Mouse (Mus musculus): ENCODE results near the gene Kcnj12. TPM values are rescaled to one million over a fixed set of nuclear protein-coding genes. Genes with fewer than 3 reads are reported as not detected.

Kcnj12 gene
- total RNA-seq (2021), result 1 to 10 TPM; 6.4 to 7.0 TPM

DNA sequence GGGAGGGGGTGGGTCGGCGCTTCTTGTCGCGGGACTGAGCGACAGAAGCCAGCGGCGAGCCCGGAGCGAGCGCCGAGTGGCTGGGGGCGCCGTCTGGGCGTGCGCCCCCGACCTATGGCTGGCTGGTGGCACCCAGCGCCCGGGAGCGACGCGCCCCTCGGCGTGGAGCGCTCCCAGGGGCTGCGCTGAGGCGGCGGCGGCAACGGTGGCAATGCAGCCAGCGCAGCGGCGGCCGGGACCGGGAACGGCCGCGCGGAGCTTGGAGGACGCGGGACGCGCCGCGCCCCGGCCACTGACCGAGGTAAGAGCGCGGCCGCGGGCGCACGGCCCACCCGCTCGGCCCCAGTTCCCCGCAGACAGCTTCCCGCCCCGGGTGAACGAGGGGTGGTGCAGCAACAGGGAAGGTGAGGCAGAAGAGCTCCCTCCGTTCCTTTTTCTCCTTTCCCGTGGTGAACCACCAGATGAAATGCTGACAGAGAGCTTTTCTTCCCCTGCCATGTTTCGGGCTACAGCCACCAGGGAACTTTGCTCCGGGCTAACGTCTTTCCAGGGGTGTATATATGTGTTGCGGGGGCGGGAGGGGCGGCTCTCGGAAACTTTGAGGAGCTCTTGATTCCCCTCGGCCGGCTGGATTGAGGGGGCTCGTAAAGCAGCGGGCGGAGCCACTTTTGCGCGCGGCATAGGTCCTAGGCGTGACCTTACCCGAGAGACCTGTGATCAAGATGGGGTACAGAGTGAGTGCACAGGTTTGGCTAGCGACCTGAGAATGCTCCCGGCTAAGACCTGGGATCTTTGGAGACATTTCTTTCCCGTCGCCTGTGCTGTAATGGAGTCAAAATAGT, at the start of gene Kcnj12:
Kcnj12 (plus strand) TSS at position 15 of the 842 bp plus-strand sequence.
- DNase-seq (ENCODE audit: extremely low spot score in 1 of 2, low spot score in 1 of 2), result peak in 1 of 2 experiments; percentile 27

DNA sequence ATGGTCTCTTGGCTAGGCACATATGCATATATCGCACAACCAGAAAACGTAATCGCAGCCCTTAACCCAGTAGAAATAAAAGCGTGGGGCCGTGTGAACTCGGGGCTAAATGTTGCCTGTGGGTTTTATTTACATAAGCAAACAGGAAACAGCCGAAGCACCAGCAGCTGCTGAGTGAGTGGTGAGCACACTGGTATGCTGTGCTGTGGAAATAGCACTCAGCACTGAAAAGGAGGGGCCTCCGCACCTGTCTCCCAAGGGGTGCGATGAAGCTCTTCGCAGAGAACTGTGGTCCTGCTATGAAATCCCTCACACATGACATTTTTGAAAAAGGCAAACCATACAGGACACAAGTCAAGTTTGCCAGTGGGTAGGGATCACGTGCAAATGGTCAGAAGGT, 47.3 kb upstream of the Kcnj12 start:
- DNase-seq (ENCODE audit: extremely low spot score in 1 of 2, low spot score in 1 of 2), result no peak

- no peak for DNase-seq (ENCODE audit: extremely low spot score in 1 of 2, low spot score in 1 of 2)
Measured at GRCm38 (mm10) chr11:60976234-60976633, 46.1 kb upstream of the Kcnj12 start.

- no peak for DNase-seq (ENCODE audit: extremely low spot score in 1 of 2, low spot score in 1 of 2)
Measured at GRCm38 (mm10) chr11:60976742-60977141, 45.6 kb upstream of the Kcnj12 start.

DNA sequence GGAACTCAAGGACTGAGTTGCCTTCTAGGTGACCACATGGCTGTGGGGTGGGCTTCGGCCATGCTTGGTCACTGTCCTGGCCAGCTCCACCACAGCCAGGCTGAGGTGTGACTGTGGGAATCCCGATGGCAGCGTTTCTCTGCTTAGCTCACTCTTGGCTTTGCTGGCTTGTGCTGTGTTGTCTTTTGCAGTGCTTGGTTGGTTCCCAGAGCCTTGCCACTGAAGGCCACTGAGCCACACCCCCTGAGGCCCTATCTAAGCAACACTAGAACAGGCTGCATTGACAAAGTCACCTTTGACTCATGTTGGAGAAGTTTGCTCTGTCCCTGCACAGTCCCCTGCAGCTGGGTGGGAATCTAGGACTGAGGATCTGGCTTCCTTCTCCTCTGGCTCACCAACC, 45.2 kb upstream of the Kcnj12 start:
- DNase-seq (ENCODE audit: extremely low spot score in 1 of 2, low spot score in 1 of 2), result no peak

DNA sequence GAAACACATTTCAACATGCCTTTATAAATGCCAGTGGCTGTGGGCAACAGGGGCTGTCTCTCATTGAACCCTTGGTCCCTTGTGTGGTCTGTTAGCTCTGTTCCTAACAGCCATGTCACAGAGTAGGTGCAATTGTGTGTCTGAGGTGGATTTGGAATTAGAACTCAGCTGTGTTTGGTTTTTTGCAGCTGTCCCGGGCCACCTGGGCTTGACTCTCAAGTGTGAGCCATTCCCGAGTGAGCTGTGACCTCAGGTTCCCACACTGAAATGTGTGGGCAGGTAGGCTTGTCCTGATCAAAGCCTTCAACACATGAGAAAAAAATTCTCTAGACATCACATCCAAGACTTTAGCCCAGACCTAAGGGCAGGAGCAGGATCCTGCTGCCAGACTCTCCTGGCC, 43.7 kb upstream of the Kcnj12 start:
- no peak for DNase-seq (ENCODE audit: extremely low spot score in 1 of 2, low spot score in 1 of 2)

DNA sequence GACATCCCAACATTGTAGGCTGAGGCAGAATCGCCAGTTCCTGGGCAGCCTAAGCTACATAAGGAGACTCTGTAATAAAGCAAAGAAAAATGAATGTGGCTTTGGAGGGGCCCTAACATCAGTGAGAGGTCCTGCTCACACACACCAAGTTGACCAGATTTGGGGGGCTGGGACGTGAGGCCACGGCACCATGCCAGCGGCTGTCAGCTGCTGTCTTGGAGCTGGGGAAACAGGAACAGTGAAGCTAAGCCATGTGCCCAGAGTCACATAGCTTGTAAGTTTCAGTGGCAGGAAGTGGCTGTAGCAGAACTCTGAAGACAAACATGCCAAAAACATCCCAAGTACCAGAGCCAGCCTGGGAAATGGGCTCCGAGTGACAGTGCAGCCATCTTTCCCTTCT, 42.6 kb upstream of the Kcnj12 start:
- no peak for DNase-seq (ENCODE audit: extremely low spot score in 1 of 2, low spot score in 1 of 2)

GRCm38 (mm10) chr11:60981693-60982486, 40.5 kb upstream of the Kcnj12 start:
- DNase-seq (ENCODE audit: extremely low spot score in 1 of 2, low spot score in 1 of 2), result no peak

DNA sequence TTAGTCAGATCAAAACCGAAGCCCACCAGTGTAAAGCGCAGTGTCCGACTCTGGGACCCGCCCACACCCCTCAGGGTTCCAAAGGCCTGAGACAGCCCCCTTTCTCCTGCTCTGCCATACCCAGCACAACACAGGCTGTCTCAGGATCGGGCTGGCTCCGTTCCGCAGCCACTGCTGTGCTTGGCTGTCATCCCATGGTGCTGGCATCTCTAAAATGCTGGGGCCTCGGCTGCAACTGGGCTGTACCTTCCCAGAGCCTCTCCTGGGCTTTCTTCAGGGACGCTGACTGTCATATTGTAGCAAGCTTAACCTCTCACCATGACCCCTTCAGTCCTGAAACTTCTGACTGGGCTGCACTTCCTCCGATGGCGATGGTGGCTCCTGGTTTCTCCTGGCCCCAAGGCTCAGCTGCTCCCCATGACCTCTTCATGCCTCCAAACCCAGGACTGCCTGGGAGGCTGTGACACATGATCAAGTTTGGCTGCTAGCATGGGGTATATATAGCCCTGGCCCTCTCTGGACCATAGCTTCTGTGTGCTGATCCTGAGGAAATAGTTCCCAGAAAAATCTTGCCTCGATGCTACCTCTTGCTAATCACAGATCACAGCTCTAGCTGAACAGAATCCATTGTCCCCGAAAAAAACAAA, 37.3 kb upstream of the Kcnj12 start:
- DNase-seq (ENCODE audit: extremely low spot score in 1 of 2, low spot score in 1 of 2), result peak in 1 of 2 experiments; percentile 52

- no peak for DNase-seq (ENCODE audit: extremely low spot score in 1 of 2, low spot score in 1 of 2)
Measured at GRCm38 (mm10) chr11:60990428-60990827, 31.9 kb upstream of the Kcnj12 start.

GRCm38 (mm10) chr11:61002736-61003135, 19.6 kb upstream of the Kcnj12 start:
- DNase-seq (ENCODE audit: extremely low spot score in 1 of 2, low spot score in 1 of 2), result no peak

DNA sequence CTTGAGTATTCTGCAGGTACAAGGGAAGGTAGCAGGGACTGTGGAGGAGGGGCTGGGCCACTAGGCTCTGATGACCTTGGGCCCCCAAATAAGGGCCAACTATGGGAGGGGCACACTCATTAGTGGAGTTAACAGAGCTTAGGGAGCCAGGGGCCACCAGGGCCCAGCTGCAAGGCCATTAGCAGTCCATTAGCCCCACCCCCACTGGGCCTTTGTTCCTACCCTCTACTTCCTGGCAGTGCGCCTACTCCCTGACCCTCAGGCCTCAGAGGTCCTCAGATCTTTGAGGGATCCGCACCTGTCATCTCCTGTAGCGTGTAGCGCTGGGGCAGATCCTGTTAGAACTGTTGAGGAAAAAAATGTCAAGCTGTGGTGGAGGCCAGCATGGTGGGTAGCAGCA, 18.3 kb upstream of the Kcnj12 start:
- DNase-seq (ENCODE audit: extremely low spot score in 1 of 2, low spot score in 1 of 2), result no peak

- DNase-seq (ENCODE audit: extremely low spot score in 1 of 2, low spot score in 1 of 2), result no peak
Measured at GRCm38 (mm10) chr11:61004781-61005180, 17.6 kb upstream of the Kcnj12 start.

DNA sequence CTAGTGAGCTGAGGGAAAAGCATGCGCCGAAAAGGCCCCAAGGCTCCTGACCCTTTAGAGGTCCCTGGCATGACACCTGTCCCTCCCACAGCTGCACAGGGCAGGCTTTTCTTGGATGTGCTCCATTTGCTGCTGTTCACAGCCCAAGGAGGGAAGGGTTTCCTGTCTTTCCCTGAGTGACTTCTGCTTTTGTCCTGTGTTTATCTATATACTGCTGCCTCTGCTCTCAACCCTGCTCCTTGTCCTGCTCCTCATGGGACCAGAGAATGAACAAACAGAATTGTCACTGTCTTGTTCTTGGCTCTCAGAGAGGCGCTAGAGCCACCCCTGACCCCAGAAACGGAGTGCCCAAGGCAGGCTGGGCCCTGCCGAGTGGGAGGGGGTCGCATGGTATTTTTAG, 17.0 kb upstream of the Kcnj12 start:
- DNase-seq (ENCODE audit: extremely low spot score in 1 of 2, low spot score in 1 of 2), result no peak

DNA sequence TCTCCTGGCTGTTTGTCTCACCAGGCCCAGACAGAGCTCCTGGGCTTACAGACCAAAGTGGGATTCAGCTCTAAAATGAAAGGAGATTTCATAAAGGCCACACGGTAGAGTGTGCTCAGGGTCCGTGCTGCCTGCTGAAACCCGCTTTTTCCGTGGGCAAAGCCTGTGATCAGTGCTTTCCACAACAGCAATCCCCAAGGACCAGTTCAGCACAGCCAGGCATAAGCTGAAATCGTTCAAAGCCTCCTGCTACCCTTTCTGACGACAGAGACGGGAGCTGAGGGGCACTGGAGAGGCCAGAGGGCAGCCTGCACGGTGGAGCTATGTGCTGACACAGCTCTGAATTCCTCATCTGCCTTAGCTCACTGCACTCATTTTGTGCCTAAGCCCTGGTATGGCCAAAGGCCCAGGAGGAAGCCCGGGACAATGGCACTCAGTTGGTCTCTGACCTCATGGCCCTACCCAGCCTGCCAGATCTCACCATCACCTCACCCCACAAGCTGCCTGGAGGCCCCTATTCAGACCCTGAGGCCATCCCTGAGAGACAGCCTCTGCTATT, 10.5 kb upstream of the Kcnj12 start:
- no peak for DNase-seq (ENCODE audit: extremely low spot score in 1 of 2, low spot score in 1 of 2)

DNA sequence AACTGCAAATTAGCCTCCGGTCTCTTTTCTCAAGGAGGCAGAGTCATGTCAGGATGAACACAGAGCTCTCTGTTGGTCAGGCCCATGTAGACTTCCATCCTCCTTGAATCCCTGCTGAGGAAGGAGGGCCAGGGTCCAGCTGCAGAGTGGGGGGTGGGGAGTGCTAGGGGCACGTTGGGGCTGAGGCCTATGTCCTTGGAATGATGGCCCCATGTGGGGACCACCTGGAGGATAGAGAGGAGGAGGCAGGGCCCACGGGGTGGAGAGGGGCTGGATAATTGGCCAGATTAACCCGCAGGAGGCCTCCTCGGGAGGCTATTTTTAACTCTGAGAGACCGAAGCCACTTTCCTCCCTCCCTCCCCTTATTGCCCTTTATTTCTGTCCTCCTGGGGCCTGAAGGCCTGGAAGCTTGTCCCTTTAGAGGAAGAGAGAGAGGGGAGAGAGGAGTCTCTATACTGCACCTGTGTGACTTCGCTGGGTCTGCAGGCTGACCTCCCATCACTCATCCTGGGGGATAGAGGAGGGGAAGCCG, 5.4 kb upstream of the Kcnj12 start:
- DNase-seq (ENCODE audit: extremely low spot score in 1 of 2, low spot score in 1 of 2), result no peak

GRCm38 (mm10) chr11:61021129-61021528, 1.2 kb upstream of the Kcnj12 start:
- DNase-seq (ENCODE audit: extremely low spot score in 1 of 2, low spot score in 1 of 2), result no peak

GRCm38 (mm10) chr11:61021676-61022549, 451 bp upstream of the Kcnj12 start:
- DNase-seq (ENCODE audit: extremely low spot score in 1 of 2, low spot score in 1 of 2), result peak in 1 of 2 experiments; percentile 37

- DNase-seq (ENCODE audit: extremely low spot score in 1 of 2, low spot score in 1 of 2), result no peak
Measured at GRCm38 (mm10) chr11:61023416-61024200, 1.2 kb downstream of the Kcnj12 start.

All from layer of hippocampus, postnatal 25 days (tissue).